Mouse (Mus musculus): ENCODE measurements around the gene A430078G23Rik.

GRCm38 (mm10) chr8:3392771-3393710 lies 39.8 kb downstream of the A430078G23Rik start, which contains the start of gene Arhgef18:
- TF ChIP-seq CTCF (IDR thresholded peaks at IDR 0.05; ENCODE audit: borderline replicate concordance, control insufficient read depth, extremely low read depth, insufficient read depth, low read length, poor library complexity) = no peak
- no peak for TF ChIP-seq POLR2A (IDR thresholded peaks at IDR 0.05; ENCODE audit: control insufficient read depth, extremely low read depth, insufficient read depth, low read length, poor library complexity)
